Mouse (Mus musculus): ENCODE data around the gene BC030870.

DNA sequence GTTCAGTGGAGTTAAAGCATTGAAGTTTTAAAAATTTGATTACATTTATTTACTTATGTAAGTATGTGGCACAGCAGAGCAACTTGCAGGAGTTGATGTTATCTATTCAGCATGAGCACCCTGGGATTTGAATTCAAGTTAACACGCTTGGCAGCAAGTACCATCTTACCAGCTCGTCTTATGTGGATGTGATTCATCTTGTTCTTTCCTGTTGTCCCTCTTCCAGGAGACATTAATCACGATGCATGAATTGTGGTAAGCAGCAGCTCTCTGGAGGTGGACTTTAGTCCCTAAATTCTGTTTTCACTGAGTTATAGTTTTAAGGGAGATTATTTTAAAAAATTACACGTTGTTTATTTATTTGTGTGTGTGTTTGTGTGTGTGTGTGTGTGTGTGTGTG lies 25.3 kb downstream of the BC030870 start:
- TF ChIP-seq POLR2A (IDR thresholded peaks at IDR 0.05; ENCODE audit: low read depth, low read length) (no peak), CTCF (IDR thresholded peaks at IDR 0.05; ENCODE audit: borderline replicate concordance, insufficient read depth, low read length) (no peak)
